Mouse (Mus musculus): ENCODE measurements around the gene Shmt1. TPM values are rescaled to one million over a fixed set of nuclear protein-coding genes. Genes with fewer than 3 reads are reported as not detected.
A peak's percentile ranks its signal among the peaks of the same experiment; 100 is the strongest.
"Not testable (repeated sequence)": the region's sequence is repeated elsewhere in the genome, so short reads cannot be mapped to it uniquely, and the experiment has no call there.

Shmt1 gene
- total RNA-seq (2021) = 1 to 10 TPM; 1.7 to 2.8 TPM
- long read RNA-seq, experiment 1 = 0 reads
- long read RNA-seq, experiment 2, partial matches to known transcripts = 0 of 1 reads
- long read RNA-seq, experiment 2, other reads (novel, unspliced or antisense) = 1 of 1 reads

- intact Hi-C loops (cut with DNase I); DNase-seq (ENCODE audit: low spot score in 2 of 2): not testable (repeated sequence)
Observed at GRCm38 (mm10) chr11:60811618-60812017, at the start of gene Shmt1. Gene Shmt1 (minus strand): TSS chr11:60811718.

- intact Hi-C loops (cut with DNase I) = no loop called here
- no peak for DNase-seq (ENCODE audit: low spot score in 2 of 2)
Observed at GRCm38 (mm10) chr11:60856587-60856986, 45.1 kb upstream of the Shmt1 start.

GRCm38 (mm10) chr11:60845415-60845814 lies 33.9 kb upstream of the Shmt1 start:
- no peak for DNase-seq (ENCODE audit: low spot score in 2 of 2)
- intact Hi-C loops (cut with DNase I) = no loop called here

GRCm38 (mm10) chr11:60843412-60843811 lies 31.9 kb upstream of the Shmt1 start:
- DNase-seq (ENCODE audit: low spot score in 2 of 2) = no peak
- intact Hi-C loops (cut with DNase I) = no loop called here

- no peak for DNase-seq (ENCODE audit: low spot score in 2 of 2)
- intact Hi-C loops (cut with DNase I) = no loop called here
Observed at GRCm38 (mm10) chr11:60841467-60842200, 30.1 kb upstream of the Shmt1 start.

- intact Hi-C loops (cut with DNase I) = no loop called here
- DNase-seq (ENCODE audit: low spot score in 2 of 2) = no peak
Observed at GRCm38 (mm10) chr11:60837644-60838406, 26.3 kb upstream of the Shmt1 start.

GRCm38 (mm10) chr11:60836897-60837296 lies 25.4 kb upstream of the Shmt1 start:
- intact Hi-C loops (cut with DNase I) = no loop called here
- no peak for DNase-seq (ENCODE audit: low spot score in 2 of 2)

- intact Hi-C loops (cut with DNase I) = loop anchor here (5.0 kb wide), 2 partner anchors 47 to 53 kb away; partner anchors contain the start of genes Smcr8, Tmem11 and Top3a
- DNase-seq (ENCODE audit: low spot score in 2 of 2) = peak; percentile 91 to 95
Observed at GRCm38 (mm10) chr11:60830433-60831052, 19.0 kb upstream of the Shmt1 start, which contains the start of gene Dhrs7b. Gene Dhrs7b (plus strand): TSS chr11:60830631.

- DNase-seq (ENCODE audit: low spot score in 2 of 2) = no peak
- intact Hi-C loops (cut with DNase I) = no loop called here
Observed at GRCm38 (mm10) chr11:60828903-60829302, 17.4 kb upstream of the Shmt1 start.

GRCm38 (mm10) chr11:60827241-60827945 lies 15.9 kb upstream of the Shmt1 start:
- no peak for DNase-seq (ENCODE audit: low spot score in 2 of 2)
- intact Hi-C loops (cut with DNase I) = no loop called here

GRCm38 (mm10) chr11:60826700-60827099 lies 15.2 kb upstream of the Shmt1 start:
- intact Hi-C loops (cut with DNase I) = no loop called here
- no peak for DNase-seq (ENCODE audit: low spot score in 2 of 2)

- intact Hi-C loops (cut with DNase I) = no loop called here
- no peak for DNase-seq (ENCODE audit: low spot score in 2 of 2)
Observed at GRCm38 (mm10) chr11:60825191-60825590, 13.7 kb upstream of the Shmt1 start.

GRCm38 (mm10) chr11:60823771-60824170 lies 12.3 kb upstream of the Shmt1 start:
- no peak for DNase-seq (ENCODE audit: low spot score in 2 of 2)
- intact Hi-C loops (cut with DNase I) = no loop called here

GRCm38 (mm10) chr11:60816398-60816797 lies 4.9 kb upstream of the Shmt1 start:
- intact Hi-C loops (cut with DNase I) = no loop called here

GRCm38 (mm10) chr11:60811054-60811460 lies 461 bp downstream of the Shmt1 start:
- peak; percentile 89 to 91 for DNase-seq (ENCODE audit: low spot score in 2 of 2)
- intact Hi-C loops (cut with DNase I) = no loop called here

More at GRCm38 (mm10) chr11:60816398-60816797, 4.9 kb upstream of the Shmt1 start:
- DNase-seq (ENCODE audit: low spot score in 2 of 2) = no peak

GRCm38 (mm10) chr11:60810046-60810965 lies 1.2 kb downstream of the Shmt1 start:
- intact Hi-C loops (cut with DNase I) = no loop called here
- DNase-seq (ENCODE audit: low spot score in 2 of 2) = no peak

GRCm38 (mm10) chr11:60809546-60809945 lies 2.0 kb downstream of the Shmt1 start:
- intact Hi-C loops (cut with DNase I) = no loop called here
- no peak for DNase-seq (ENCODE audit: low spot score in 2 of 2)

Measured in left cerebral cortex, postnatal 14 days (tissue).